Mouse (Mus musculus) small intestine, adult 2 months (tissue): ENCODE measurements at regions not wholly inside any gene's neighbourhood (a gene's known extent, or its start where the extent isn't known, plus 50 kb on each side); places are given as distances from the start of the nearest gene placed in this dataset.

Experiments used
- H3K27ac ChIP-seq: fragments of 200-500 bp; 2 replicates; pipeline ENCODE4 v1.5.1; 2012; ENCODE audit warnings: low read depth, low read length, control low read depth, inconsistent platforms; ENCODE audit not compliant: insufficient read depth
- H3K27me3 ChIP-seq: fragments of 200-500 bp; 2 replicates; pipeline ENCODE4 v1.6.1; 2012; ENCODE audit warnings: mild to moderate bottlenecking, moderate library complexity, low read length, inconsistent platforms; ENCODE audit not compliant: control insufficient read depth, insufficient read depth
- H3K36me3 ChIP-seq: fragments of 200-500 bp; 2 replicates; pipeline ENCODE4 v1.6.1; 2012; ENCODE audit warnings: mild to moderate bottlenecking, low read length, control low read depth, inconsistent platforms; ENCODE audit not compliant: control insufficient read depth, insufficient read depth
- H3K4me1 ChIP-seq: fragments of 200-500 bp; 2 replicates; pipeline ENCODE4 v1.6.1; 2012; ENCODE audit warnings: low read length, inconsistent platforms, mixed read lengths; ENCODE audit not compliant: control insufficient read depth, insufficient read depth, insufficient read length
- H3K4me3 ChIP-seq: fragments of 200-500 bp; 2 replicates; pipeline ENCODE4 v1.5.1; 2012; ENCODE audit warnings: low read depth, mild to moderate bottlenecking, control low read depth, inconsistent platforms, low read length, moderate library complexity
- CTCF ChIP-seq: fragments of 200-500 bp; IDR thresholded peaks from 2 replicates; pipeline ENCODE4 v1.5.1; 2012; ENCODE audit warnings: low read depth, mild to moderate bottlenecking, control low read depth, inconsistent platforms, low read length, moderate library complexity, mixed read lengths; ENCODE audit not compliant: insufficient replicate concordance, insufficient read length; ENCODE audit errors: extremely low read depth
- POLR2A ChIP-seq: fragments of 200-500 bp; IDR thresholded peaks from 2 replicates; pipeline ENCODE4 v1.6.1; 2012; ENCODE audit warnings: low read depth, mild to moderate bottlenecking, control low read depth, inconsistent platforms, low read length, moderate library complexity
- WGBS: fragments of 180-500 bp; shearing (Covaris S2); methylation state at CpG from one replicate; pipeline ENCODE4 v1.1.7; 2018; 5-methylcytosine and 5-hydroxymethylcytosine counted together

GRCm38 (mm10) chr13:101100621-101101020, 267.4 kb upstream of the Slc30a5 start:
- no peak overlapping the region for H3K4me3 ChIP-seq
- WGBS = 58% methylated on average over 3 of the region's 3 CpGs
- H3K27me3 ChIP-seq = no peaks in the 10 kb centered on the region
- H3K27ac ChIP-seq = no peak overlapping the region
- TF ChIP-seq POLR2A (no peak), CTCF (no peak)
- H3K4me1 ChIP-seq = no peaks in the 10 kb centered on the region
- H3K36me3 ChIP-seq = no peaks in the 10 kb centered on the region

DNA sequence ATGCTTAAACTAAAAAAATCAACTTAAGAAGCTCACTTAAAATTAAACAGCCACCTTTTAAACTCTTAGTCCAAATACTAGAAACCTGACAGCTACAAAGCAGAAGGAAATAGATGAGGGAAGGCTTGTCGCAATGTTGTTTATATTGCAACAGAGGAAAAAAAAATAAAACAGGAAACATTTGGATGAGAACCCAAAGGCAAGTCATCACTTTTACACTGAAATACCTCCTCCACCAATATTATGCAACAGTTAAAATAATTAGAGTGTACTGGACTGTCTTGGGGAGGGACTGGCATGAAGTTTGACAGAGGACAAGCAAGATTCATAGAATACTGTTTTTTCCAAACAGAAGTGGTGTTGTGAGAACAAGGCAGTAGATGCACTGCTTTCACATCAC, 263.6 kb upstream of the Slc30a5 start:
- 76% methylated on average over 1 of the region's 1 CpGs for WGBS
- H3K4me3 ChIP-seq = no peak overlapping the region
- H3K27ac ChIP-seq = no peak overlapping the region
- TF ChIP-seq POLR2A (no peak), CTCF (no peak)
- no peaks in the 10 kb centered on the region for H3K27me3 ChIP-seq
- H3K4me1 ChIP-seq = no peaks in the 10 kb centered on the region
- H3K36me3 ChIP-seq = no peaks in the 10 kb centered on the region

- H3K4me1 ChIP-seq = no peaks in the 10 kb centered on the region
- H3K4me3 ChIP-seq = no peak overlapping the region
- H3K27me3 ChIP-seq = no peaks in the 10 kb centered on the region
- no peak for TF ChIP-seq POLR2A
- no peak for TF ChIP-seq CTCF
- 90% methylated on average over 6 of the region's 6 CpGs for WGBS
- H3K36me3 ChIP-seq = no peaks in the 10 kb centered on the region
- no peak overlapping the region for H3K27ac ChIP-seq
Measured at GRCm38 (mm10) chr13:101096221-101096620, 263.0 kb upstream of the Slc30a5 start.

DNA sequence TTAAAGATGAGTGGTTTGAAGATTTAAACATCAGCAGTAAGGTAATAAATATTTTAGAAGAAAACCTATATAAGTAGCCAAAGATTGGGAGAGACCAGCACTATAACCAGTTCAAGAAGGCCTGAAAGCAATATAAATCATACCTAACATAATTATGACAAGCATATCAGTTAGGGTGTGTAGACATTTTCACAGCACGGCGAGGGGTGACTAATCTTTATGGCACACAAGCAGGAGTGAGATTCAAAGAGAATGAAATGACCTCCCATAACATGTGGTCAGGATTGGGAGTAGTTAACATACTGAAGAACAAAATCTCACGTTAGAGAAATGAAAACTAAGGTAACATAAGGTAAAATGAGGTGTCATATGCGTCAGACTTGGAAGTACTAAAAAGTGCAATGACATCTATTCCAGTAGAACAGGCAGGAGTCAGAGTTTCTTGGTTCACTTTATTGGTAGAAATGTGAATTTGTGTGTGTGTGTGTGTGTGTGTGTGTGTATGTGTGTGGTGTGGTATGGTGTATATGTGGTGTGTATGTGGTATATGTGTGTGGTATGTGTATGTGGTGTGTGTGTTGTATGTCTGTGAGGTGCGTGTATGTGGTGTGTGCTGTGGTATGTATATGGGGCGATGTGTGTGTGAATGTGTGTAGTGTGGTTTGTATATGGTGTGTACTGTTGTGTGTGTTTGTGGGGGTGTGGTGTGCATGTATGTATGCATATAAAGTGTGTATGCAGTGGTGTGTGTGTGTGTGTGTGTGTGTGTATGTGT, 262.0 kb upstream of the Slc30a5 start:
- TF ChIP-seq CTCF (no peak), POLR2A (no peak)
- Histone ChIP-seq H3K27ac (no peak overlapping the region), H3K4me1 (no peaks in the 10 kb centered on the region), H3K27me3 (no peaks in the 10 kb centered on the region), H3K36me3 (no peaks in the 10 kb centered on the region), H3K4me3 (no peak overlapping the region)
- WGBS = 58% methylated on average over 6 of the region's 6 CpGs

GRCm38 (mm10) chr13:101092743-101093131, 259.5 kb upstream of the Slc30a5 start:
- WGBS = 87% methylated on average over 10 of the region's 10 CpGs
- TF ChIP-seq CTCF = no peak
- TF ChIP-seq POLR2A = no peak
- no peaks in the 10 kb centered on the region for H3K27me3 ChIP-seq

GRCm38 (mm10) chr13:101092033-101092742, 259.0 kb upstream of the Slc30a5 start:
- Histone ChIP-seq H3K4me1 (no peaks in the 10 kb centered on the region), H3K4me3 (no peak overlapping the region), H3K27me3 (no peaks in the 10 kb centered on the region), H3K27ac (no peak overlapping the region), H3K36me3 (no peaks in the 10 kb centered on the region)
- 90% methylated on average over 18 of the region's 18 CpGs for WGBS
- TF ChIP-seq CTCF (no peak), POLR2A (no peak)

More at GRCm38 (mm10) chr13:101092743-101093131, 259.5 kb upstream of the Slc30a5 start:
- H3K27ac ChIP-seq = no peak overlapping the region
- H3K4me1 ChIP-seq = no peaks in the 10 kb centered on the region
- no peaks in the 10 kb centered on the region for H3K36me3 ChIP-seq
- H3K4me3 ChIP-seq = no peak overlapping the region

GRCm38 (mm10) chr13:101085182-101085581, 252.0 kb upstream of the Slc30a5 start:
- H3K27me3 ChIP-seq = no peaks in the 10 kb centered on the region
- no peaks in the 10 kb centered on the region for H3K4me1 ChIP-seq
- no peak overlapping the region for H3K27ac ChIP-seq
- H3K36me3 ChIP-seq = no peaks in the 10 kb centered on the region
- H3K4me3 ChIP-seq = no peak overlapping the region
- TF ChIP-seq CTCF (no peak), POLR2A (no peak)

DNA sequence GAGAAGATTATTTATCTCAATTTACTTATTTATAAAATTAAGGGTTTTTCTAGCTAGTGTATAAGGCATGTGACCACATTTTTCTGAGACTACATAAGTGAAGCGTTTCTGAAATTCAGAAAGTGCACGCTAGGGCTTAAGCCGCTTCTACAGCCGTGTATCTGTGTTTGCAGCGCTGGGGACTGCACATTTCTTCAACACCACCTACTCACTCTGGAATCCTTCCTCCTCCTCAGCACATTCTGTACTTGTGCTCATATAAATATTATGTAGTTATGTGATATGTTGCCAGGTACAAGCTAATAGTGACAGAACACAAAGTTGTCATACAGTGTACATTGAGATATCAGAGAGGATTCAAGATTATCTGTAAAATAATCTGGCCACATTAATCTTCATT, 251.0 kb upstream of the Slc30a5 start:
- Histone ChIP-seq H3K36me3 (no peaks in the 10 kb centered on the region), H3K27ac (no peak overlapping the region), H3K4me1 (no peaks in the 10 kb centered on the region), H3K27me3 (no peaks in the 10 kb centered on the region), H3K4me3 (no peak overlapping the region)
- no peak for TF ChIP-seq CTCF
- no peak for TF ChIP-seq POLR2A
- WGBS = 97% methylated on average over 5 of the region's 5 CpGs
